Mouse (Mus musculus) adrenal gland, postnatal 4 days (tissue): ENCODE data around the gene Kcna1. TPM values are rescaled to one million over a fixed set of nuclear protein-coding genes. Genes with fewer than 3 reads are reported as not detected.

Source experiments
- DNase-seq, 2 experiments: peaks; one replicate each; pipeline ENCODE4 v3.0.0; 2021 to 2022; ENCODE audit warnings: low spot score in 2 of 2, mixed read lengths in 2 of 2
- long read RNA-seq, 2 experiments: library from polyadenylated mRNA; stranded (forward); transcript quantifications; one replicate each; pipeline ENCODE4 v2.0.0; 2021
- total RNA-seq, 2 experiments: library from RNA; stranded (reverse); gene quantifications; 2 replicates each; pipeline ENCODE4 v1.2.3; 2021

Kcna1 gene
- total RNA-seq = 1 to 10 TPM; 2.8 to 3.5 TPM
- long read RNA-seq, experiment 1 = 0 reads
- long read RNA-seq, experiment 2, full-length matches to known transcripts = 4 of 4 reads
- long read RNA-seq, experiment 2, partial matches to known transcripts = 0 of 4 reads
- long read RNA-seq, experiment 2, other reads (novel, unspliced or antisense) = 0 of 4 reads

DNA sequence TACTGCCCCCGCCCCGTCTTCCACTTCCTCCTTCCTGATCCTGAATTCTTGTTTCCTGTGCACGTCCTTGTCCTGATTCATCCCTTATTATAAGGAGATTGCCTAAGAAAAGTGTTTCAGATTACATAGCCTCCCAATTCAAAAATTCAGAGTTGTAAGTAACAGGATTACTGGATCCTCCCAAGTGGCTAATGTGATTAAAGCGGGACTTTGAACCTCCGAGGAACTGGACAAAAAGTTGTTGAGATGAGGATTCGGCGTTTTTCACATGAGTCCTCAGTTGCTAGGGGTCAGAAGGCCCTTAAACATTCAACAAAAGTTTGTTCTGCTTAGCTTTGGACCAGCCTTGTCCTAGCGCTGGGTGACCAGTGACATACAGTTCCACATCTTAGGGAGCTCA lies at the start of gene Kcna1:
Kcna1 (minus strand) TSS at position 4 of the 400 bp plus-strand sequence.
- DNase-seq = no peak

DNA sequence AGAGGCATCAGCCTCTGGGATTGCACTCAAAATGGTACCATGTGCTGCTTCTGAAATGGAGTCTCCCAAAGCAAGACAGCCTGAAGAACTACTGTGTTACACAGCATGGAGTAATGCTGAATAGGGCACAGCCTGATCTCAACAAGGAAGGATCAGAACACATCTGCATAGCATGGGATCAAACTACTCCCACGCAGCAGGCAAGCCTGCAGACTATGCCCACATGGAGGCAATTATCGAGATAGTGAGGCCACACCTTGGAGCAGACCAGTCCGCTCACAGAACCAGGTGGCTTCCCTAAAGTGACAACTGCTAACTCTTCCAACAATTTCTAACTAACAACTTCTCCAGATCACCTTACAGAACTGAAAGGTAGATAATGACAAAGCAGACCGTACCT lies 40.9 kb upstream of the Kcna1 start:
- DNase-seq = no peak

DNA sequence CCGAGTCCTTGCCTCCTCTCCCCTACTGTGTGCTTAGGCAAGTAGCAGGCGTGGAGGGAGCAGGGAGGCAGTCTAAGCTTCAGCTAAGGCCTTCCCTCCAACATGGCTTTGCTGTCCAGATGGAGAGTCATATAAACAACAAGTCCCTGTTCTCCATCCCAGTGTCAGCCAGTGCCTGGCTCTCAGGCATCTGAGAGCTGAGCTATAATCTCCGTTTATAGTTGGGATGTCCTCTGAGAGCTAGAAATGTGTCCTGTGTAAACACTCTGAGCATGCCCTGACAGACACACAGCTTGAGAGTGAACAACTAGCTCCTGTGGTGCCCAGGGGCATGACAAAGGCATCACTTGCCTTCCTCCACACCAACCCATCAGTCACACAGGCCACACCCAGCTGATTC lies 39.0 kb upstream of the Kcna1 start:
- no peak for DNase-seq

DNA sequence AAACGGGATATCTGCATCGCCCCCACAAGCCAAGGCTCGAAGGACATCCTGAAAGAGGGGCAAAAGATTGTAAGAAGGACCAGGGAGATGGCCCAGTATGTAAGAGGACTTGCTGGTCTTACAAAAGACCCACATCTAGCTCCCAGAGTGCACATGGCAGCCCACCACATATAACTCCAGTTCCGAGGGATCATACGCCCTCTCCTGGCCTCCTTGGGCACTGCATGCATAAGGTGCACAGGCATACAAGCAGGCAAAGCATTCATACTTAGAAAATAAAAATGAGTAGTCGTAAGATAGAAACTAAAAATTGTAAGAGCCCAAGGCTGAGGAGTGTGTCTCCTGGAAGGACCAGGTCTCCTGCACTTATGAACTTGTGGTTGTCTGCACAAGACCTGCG lies 32.8 kb upstream of the Kcna1 start:
- DNase-seq = no peak

DNA sequence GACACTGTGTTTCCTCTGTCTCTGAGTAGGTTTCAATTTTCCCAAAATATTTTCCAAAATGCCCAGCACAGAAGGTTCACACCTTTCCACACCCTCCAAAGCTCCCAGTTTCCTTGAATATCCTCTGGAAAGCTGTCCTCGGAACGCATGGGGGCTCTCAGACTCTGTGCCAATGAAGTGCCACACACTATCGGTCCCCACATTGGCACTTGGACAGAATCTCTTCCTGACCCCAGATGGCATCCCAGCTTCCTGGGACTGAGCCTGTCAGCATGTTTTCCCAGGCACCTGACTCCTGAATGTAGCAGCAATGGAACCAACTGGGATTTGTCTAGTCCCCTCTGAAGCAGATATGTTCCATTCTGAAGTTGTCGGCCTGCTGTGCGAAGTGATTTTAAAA lies 20.8 kb upstream of the Kcna1 start:
- DNase-seq = no peak

DNA sequence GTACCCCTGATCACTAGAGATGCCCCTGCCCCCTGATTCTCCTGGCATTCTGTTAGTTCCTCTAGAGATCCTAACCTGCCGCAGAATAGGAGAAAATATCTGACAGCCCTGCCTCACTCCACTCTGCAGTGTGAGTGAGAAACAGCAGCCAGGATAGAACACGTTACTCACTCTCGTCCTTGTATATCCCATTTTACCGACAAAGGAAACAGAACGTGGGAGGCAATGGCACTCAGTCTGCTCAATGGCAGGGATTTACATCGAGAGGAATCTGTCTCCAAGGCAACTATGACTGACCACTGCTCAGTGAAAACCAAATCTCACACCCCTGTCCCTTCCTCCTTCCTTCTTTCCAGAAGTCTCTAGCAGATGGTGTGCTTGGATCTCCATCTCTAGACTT lies 19.9 kb upstream of the Kcna1 start:
- no peak for DNase-seq

DNA sequence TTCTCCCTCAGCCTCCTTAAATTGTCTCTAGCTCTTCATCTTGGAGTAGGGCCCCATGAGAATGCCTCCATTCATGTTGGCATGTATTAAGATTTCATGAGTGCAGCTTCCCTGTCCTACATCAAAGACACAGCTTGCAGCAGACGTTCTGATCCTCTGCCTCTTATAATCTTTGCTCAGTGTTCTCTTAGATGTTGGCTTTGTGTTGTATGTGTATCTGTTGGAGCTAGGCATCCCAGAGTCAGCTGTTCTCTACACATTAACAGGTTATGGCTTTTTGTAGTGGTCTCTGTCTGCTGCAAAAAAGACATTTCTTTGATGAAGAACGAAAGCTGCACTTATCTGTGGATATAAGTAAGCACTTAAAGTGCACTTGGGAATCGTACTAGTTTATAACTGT lies 18.4 kb upstream of the Kcna1 start:
- no peak for DNase-seq

DNA sequence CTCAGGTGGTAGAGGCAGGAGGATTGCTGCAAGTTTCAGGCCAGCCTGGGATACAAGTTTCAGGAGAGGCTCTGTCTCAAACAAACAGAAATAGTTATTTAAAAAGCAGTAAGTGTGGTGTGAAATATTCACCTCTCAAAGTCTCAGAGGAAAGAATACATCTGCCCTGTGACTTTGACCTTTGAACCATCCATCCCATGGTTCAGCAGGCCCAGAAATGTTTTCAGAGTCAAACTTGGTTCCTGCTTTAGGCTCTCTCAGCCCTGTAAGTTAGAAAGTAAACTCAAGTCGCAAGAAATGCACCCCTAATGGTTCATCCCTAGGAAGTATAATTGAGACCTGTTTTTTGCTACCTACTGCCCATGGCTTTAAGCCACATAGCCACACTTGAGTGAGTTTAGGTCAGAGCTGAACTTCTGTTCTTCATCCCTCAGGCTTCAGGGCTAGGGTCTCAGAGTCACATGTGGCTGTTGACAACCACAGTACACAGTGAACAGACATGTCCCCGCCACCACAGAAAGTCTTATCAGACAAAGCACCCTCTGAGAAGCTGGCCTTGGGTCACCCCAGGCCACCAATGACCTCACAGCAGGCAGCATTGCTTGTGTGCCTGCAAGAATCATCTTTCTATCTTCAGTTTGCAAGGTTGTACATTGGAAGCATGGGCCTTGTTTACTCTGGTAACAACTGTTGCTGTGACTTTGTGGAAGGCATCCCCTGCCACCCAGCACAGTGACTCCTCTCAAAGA lies 11.6 kb upstream of the Kcna1 start:
- DNase-seq = no peak

DNA sequence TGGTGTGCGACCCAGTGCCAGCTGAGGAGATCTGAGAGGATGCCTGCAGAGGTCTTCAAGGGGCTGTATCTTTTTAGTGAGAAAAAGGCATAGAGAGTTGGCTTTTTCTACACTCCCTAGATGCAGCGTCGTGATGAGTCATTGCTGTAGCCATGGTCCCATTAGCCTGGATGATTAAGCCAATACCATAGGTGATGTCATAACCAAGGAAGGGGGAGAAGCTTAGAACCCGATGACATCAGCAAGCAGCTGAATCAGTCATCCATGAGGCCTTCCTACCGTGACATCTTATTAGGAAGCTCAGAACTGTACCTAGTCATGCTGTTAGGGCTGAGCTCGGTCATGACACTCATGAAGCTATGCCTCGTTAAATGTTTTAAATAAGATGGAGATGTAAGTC lies 7.4 kb upstream of the Kcna1 start:
- DNase-seq = no peak

DNA sequence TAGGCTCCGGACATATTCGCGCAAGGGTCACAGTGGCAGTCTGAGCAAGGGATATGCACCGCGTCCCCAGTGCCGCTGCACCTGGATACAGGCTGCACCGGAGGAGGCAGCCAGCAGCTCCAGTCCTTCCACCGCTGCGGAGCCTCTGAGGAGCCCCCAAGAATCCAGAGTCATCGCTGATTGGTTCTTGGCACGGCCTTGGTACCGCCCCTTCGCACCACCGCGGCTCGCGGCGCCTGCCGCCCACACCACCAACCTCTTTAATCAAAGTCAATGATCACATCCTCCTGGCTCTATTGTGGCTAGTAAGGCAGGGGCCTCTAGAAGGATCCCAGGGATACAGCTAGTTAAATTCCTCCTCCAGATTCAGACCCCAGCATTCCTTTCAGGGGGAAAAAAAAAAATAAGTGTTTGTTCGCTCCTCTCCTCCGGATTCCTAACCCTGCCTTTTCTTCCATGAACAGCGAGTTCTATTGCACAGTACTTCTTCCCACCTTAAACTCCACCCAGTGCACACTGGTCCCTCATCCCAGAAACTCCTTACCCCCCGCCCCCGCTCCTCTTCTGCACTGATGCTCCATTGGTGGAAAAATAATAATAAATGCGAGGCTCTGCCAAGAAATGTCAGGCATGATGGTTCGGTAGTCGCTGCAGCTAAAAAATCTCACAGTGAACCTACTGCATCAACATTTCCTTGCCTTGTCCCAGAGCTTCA lies 383 bp downstream of the Kcna1 start:
- no peak for DNase-seq

DNA sequence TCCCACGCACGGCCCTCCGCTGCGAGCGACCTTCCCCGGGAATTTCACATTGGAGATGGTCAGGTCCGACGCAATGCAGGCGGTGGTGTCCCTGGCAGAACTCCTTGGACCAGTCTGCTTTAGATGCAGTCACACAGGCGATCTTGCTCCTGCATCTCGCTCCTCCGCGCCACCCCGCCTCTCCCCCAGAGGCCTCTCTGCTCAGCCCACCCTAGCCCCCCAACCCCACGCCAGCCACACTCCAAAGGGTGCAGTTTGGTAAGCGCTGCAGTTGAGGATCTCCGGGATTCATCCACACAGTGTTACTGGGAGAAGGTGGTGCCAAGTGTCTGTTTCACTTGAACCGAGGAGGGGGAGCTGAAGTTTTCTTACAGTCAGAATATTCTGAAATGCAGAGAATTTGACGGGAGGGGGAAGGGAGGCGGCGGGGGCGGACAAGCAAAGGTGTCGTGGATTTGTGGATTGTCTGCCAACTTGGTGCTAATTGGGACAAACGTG lies 1.1 kb downstream of the Kcna1 start:
- DNase-seq = no peak

DNA sequence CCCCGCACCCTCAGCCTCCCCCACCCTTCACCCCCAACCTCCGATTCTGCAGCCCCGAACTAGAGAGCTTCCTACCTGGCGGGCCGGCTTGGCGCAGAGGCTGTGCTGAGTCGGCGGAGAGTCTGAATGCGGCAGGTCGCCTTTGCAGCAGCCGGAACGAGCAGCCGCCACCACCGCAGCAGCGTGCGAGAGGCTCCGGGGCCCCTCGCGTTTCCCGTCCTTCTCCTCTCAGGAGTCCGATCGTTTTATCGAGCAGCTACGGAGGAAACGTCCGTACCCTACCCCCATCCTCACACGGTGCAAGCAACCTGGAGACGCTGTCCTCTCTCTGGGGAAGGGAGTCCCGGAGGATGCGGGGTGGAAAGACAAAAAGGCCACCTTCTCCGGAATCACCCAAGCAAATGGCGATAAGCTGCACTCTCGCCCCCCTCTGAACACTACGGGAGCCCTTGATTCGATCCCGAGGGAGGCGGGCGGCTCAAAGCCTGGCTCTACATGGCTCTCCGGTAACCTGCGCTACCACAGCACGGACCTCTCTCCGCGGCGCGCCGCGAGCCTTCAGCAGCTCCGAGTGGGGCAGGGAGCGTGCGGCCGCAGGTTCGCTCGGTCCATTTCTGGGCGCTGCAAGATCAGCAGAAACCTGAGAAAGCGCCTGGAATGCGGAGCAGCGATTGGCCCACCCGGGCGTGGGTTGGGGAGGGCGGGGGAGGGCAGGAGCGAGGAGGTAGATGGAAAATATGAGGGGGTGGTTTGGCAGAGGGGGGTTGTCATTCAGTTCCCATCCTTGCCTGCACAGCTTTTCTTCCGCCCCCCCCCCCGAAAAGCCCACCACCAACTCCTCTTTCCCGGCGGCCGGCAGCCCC lies 1.8 kb downstream of the Kcna1 start:
- DNase-seq = no peak

DNA sequence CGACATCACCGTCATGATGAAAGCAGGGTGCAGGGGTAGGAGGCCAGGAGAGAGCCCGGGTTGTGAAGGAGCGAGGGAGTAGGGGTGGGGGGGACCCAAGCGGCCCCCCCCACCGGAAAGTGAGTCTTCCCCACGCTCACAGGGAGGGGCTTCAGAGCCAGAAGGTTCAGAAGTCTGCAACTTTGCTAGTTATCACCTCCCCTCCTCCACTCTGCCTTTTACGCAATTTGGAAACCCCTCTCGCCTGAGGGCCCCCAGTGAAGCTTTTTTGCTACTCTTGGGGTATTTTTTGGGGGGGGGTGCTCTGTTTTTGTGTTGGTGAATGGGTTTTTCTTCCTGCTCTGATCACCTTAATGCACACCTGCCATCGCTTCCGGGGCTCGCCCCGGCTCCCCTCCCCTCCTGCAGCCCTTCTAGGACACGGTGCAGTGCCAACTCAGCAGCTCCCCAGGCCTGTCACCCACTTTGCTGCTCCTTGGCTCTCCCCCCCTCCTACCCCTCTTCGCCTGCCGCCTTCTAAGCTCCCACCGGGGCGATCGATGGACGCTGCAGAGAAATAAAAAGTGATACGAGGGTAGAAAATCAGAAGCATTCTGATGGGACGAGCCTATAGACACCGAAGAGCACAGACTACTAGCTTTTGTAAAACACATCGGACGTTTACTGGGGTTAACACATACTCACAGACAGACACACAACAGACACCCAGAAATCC lies 2.7 kb downstream of the Kcna1 start:
- DNase-seq = no peak

DNA sequence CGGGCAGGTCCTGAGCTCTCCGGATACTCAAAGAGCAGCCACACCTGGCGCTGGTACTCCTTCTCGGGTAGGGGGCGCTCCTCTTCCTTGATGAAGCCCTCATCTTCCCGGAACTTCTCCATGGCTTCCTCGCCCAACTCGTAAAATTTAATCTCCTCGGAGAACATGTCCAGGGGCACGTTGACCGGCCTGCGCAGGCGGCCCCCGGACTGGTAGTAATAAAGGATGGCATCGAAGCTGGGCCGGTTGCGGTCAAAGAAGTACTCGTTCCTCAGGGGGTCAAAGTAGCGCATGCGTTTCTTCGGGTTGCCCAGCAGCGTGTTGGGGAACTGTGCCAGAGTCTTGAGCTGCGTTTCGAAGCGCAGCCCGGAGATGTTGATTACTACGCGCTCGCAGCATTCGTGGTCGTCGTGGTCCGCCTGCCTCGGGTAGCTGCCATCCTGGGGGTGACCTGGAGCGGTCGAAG lies 3.3 kb downstream of the Kcna1 start:
- DNase-seq = no peak

DNA sequence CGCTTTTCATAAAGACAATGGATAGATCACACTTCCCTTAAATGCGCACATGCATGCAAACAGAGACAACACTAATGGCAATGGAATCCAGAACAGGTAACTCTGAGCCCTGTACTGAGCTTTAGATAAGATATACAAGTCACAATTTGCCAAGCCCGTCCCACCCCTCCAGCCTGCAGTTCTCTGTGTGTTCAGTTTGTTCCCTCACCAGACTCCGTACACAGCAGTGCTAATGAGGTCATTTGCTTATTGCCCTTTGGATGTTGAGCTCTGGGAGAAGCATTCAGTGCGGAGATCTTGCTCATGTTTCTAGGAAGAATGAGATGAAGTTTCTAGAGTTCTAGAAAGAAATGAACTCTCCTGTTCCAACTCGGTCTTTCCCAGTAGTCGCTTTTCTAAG lies 17.7 kb downstream of the Kcna1 start:
- no peak for DNase-seq

DNA sequence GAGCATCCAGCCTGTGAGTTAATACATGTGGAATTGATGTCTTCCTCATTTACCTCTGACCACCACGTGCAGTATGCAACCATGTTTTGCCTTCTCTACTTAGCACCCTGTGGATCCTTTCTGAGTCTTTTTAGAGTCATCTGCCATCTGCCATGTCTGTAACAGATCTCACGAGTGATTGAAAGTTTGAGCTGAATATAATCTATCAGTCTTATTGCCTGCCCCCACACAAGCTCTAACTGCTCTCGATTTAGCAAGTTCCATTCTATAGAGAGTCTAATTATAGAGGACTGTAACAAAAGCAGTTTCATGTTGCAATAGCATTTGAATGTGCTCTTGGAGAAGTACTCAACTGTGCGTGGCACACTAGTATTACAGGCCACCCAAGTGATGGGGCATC lies 27.7 kb downstream of the Kcna1 start:
- no peak for DNase-seq

DNA sequence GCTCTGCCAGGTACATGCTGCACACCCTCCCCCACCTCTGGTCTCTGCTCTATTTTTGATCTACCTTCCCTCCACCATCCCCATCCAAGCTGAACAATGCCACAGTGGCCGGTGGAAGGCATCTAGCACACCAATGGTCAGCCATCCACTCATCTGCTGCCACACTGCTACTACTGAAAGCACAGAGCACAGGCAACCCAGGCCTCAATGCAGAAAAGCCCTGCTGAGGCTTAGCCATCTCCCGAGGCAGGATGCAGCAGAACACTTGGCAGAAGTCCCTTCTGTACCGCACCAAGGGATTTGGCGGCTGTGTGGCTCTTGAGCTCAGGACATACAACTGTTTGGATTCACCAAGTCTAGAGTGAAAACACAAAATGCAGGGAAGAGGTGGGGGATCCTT lies 35.4 kb downstream of the Kcna1 start:
- DNase-seq = no peak

DNA sequence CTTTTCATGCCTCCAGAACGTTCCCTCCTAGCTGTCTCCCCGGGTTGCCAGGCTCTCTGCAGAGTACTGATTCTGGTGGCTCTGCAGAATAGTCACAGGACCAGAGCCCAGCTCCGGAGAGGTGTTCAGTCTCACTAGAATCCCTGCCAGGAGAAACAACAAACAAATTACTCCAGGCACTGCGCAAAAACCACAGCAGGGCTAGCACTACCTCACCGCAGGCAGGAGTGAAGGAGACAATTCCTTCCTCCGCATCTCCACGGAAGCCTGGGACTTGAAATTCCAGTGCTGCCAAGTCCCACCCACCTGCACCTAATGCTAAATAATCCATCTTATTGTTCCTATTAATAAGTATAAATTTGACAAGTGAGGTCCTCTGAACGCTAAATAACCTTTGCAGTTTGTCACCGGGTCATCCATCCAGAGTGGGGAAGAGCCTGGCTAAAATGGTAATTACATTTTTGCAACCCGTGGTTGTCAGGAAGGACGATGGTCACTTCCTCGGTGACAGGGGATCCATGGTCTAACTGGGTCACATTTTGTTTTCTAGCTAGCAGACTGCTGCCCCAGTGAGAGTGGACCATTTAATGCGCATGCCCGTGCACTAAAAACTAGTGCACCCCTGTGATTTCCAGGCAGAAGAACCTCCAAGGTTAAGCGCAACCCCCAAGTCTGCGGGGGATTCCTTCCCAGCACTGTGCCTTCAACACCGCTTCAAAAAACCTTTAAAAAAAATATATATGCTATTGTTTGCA lies 36.8 kb downstream of the Kcna1 start:
- DNase-seq = no peak

DNA sequence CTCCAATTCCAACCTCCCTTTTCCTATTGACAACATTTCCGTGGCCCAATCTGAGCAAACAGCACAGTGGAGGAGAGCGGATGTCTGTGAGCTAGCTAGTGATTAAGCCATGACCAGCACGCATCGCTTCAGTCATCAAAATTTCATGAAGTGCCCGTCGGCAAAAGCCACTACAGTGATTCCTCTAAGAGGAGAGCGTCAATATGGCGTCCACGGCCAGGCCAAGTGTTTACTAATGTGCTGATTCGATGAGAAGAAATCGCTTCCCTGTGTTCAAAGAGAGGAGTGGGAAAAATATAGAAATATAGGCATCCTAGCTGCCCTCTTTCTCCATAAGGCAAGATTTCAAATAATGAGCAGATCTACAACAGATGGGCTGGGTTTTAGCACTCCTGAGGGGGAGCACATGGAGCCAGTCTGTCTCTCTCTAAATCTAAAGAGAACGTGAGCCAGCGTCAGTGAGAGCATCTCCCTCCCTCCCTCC lies 44.3 kb downstream of the Kcna1 start:
- no peak for DNase-seq
